Mouse (Mus musculus) erythroblast, embryonic 14.5 days (primary cell): ENCODE results near the gene Gk5.

Experiments
- GATA1 ChIP-seq: IDR thresholded peaks from 2 replicates; pipeline ENCODE4 v1.6.1; 2012; ENCODE audit warnings: low read length, inconsistent platforms, mixed read lengths
- TAL1 ChIP-seq: IDR thresholded peaks from 3 replicates; pipeline ENCODE4 v1.6.1; 2012; ENCODE audit warnings: low read length, inconsistent platforms, mixed read lengths

- TF ChIP-seq GATA1: no peak
- TF ChIP-seq TAL1: no peak
These were observed 67.5 kb downstream of the Gk5 start for GRCm38 (mm10) chr9:96186701-96187100.
